ENCODE assay signal across 9 mouse cellular contexts in the genomic region with DNA sequence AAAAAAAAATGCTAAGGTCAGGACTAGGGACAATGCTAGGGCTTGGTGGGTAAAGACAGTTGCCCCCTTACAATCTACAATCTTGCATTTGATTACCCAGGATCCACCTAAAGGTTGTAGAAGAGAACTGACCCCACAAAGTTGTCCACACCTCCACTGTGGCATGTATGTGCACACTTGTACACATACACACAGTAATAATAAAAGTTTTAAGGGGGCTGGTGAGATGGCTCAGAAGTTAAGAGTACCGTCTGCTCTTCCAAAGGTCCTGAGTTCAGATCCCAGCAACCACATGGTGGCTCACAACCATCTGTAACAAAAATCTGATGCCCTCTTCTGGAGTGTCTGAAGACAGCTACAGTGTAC. TPM values are rescaled to one million over a fixed set of nuclear protein-coding genes. Genes with fewer than 3 reads are reported as not detected.
DNase-seq lines count a peak whose midpoint lies in the region; ATAC-seq and TF ChIP-seq lines count a peak whose summit lies in the region.
"Had no signal": no experiment of that assay in that cellular context is flagged by ENCODE, and none has a peak within 500 bp of the region (broad histone marks: within the 10 kb centered on the region; RNA-seq: fewer than 3 reads in every experiment).

No protein-coding gene starts in this region.

- H3K9ac ChIP-seq in intestine, embryonic 14.5 days (ENCODE audit: low read length), result no peak overlapping the region
- H3K9ac ChIP-seq in intestine, postnatal 0 days (ENCODE audit: low read depth, low read length), result no peak overlapping the region
- no peak overlapping the region for H3K9ac ChIP-seq in embryonic facial prominence, embryonic 14.5 days (ENCODE audit: low read depth, low read length)
- H3K9ac ChIP-seq in liver, postnatal 0 days (replicated peaks), result peak overlapping the region; percentile 80

- H3K4me3 ChIP-seq in intestine, embryonic 14.5 days (ENCODE audit: low read depth, low read length), result peak overlapping the region; percentile 71; the same call in 1 of the 2 replicates
- no peak overlapping the region for H3K4me3 ChIP-seq in intestine, postnatal 0 days (ENCODE audit: low read depth, low read length)
- H3K4me3 ChIP-seq in G1E (ENCODE audit: low read depth, low read length), result peak overlapping the region; percentile 100; the same call in 1 of the 2 replicates
- H3K4me3 ChIP-seq in embryonic facial prominence, embryonic 14.5 days (ENCODE audit: low read depth, low read length), result peak overlapping the region; percentile 82; the same call in 1 of the 2 replicates
- H3K4me3 ChIP-seq in liver, postnatal 0 days (ENCODE audit: low read depth, low read length), result peak overlapping the region; percentile 66

- DNase-seq in intestine, embryonic 14.5 days (ENCODE audit: low spot score), result no peak
- DNase-seq in G1E (ENCODE audit: low spot score), result no peak
- DNase-seq in embryonic facial prominence, embryonic 14.5 days (ENCODE audit: low spot score), result no peak
- DNase-seq in liver, postnatal 0 days, result no peak
- no peak for DNase-seq in right cerebral cortex, adult 2 months (ENCODE audit: low spot score in 2 of 2)
- no peak for DNase-seq in thymus, postnatal 25 days
- no peak for DNase-seq in right cerebral cortex, postnatal 10 days (ENCODE audit: low spot score in 2 of 2)

- H3K27me3 ChIP-seq in intestine, embryonic 14.5 days (replicated peaks; ENCODE audit: control insufficient read depth, insufficient read depth, low read length), result no peaks in the 10 kb centered on the region
- no peaks in the 10 kb centered on the region for H3K27me3 ChIP-seq in intestine, postnatal 0 days (replicated peaks; ENCODE audit: control insufficient read depth, insufficient read depth, low read length)
- H3K27me3 ChIP-seq in G1E (ENCODE audit: insufficient read depth, low read length), result no peaks in the 10 kb centered on the region
- H3K27me3 ChIP-seq in embryonic facial prominence, embryonic 14.5 days (replicated peaks; ENCODE audit: control insufficient read depth, insufficient read depth, low read length), result no peaks in the 10 kb centered on the region
- H3K27me3 ChIP-seq in liver, postnatal 0 days (ENCODE audit: insufficient read depth, low read length), result no peaks in the 10 kb centered on the region

- peaks cover 5% of the 10 kb centered on the region for H3K4me1 ChIP-seq in intestine, embryonic 14.5 days (replicated peaks; ENCODE audit: control insufficient read depth, insufficient read depth, low read length)
- 0 out of 2 replicates have a peak, but pooled peaks cover 3% of the 10 kb centered on the region for H3K4me1 ChIP-seq in intestine, postnatal 0 days (replicated peaks; ENCODE audit: control insufficient read depth, insufficient read depth, low read length)
- H3K4me1 ChIP-seq in G1E (ENCODE audit: insufficient read depth, low read depth, low read length), result peaks cover 9% of the 10 kb centered on the region
- peaks cover 11% of the 10 kb centered on the region; the same call in 1 of the 2 replicates for H3K4me1 ChIP-seq in embryonic facial prominence, embryonic 14.5 days (ENCODE audit: control insufficient read depth, insufficient read depth, low read length)
- H3K4me1 ChIP-seq in liver, postnatal 0 days (ENCODE audit: insufficient read depth), result peaks cover 24% of the 10 kb centered on the region

- ATAC-seq in intestine, embryonic 14.5 days (replicated peaks; ENCODE audit: low FRiP score, low TSS enrichment, low read depth), result no peak
- ATAC-seq in intestine, postnatal 0 days, result no peak
- no peak for ATAC-seq in G1E (ENCODE audit: extremely low read depth, insufficient number of reproducible peaks, low FRiP score, poor library complexity, severe bottlenecking)
- no peak for ATAC-seq in embryonic facial prominence, embryonic 14.5 days (ENCODE audit: low read depth)
- no peak for ATAC-seq in liver, postnatal 0 days

- no peak overlapping the region for H3K27ac ChIP-seq in intestine, embryonic 14.5 days (ENCODE audit: low read depth)
- no peak overlapping the region for H3K27ac ChIP-seq in intestine, postnatal 0 days (ENCODE audit: low read depth, low read length)
- no peak overlapping the region for H3K27ac ChIP-seq in embryonic facial prominence, embryonic 14.5 days (replicated peaks; ENCODE audit: low read depth, low read length)
- peak overlapping the region; percentile 98 for H3K27ac ChIP-seq in liver, postnatal 0 days (ENCODE audit: low read depth)

- H3K9me3 ChIP-seq in intestine, embryonic 14.5 days (ENCODE audit: control insufficient read depth, low read length), result no peaks in the 10 kb centered on the region
- H3K9me3 ChIP-seq in intestine, postnatal 0 days (ENCODE audit: control insufficient read depth), result no peaks in the 10 kb centered on the region
- H3K9me3 ChIP-seq in G1E (replicated peaks), result no peaks in the 10 kb centered on the region
- H3K9me3 ChIP-seq in embryonic facial prominence, embryonic 14.5 days (ENCODE audit: control insufficient read depth, low read length), result no peaks in the 10 kb centered on the region
- H3K9me3 ChIP-seq in liver, postnatal 0 days (ENCODE audit: low read length), result no peaks in the 10 kb centered on the region

- H3K36me3 ChIP-seq in intestine, embryonic 14.5 days (ENCODE audit: control insufficient read depth, insufficient read depth, low read length), result peaks cover 11% of the 10 kb centered on the region
- peaks cover 2% of the 10 kb centered on the region; the same call in 1 of the 2 replicates for H3K36me3 ChIP-seq in intestine, postnatal 0 days (ENCODE audit: control insufficient read depth, insufficient read depth)
- peaks cover 7% of the 10 kb centered on the region for H3K36me3 ChIP-seq in G1E (replicated peaks)
- H3K36me3 ChIP-seq in embryonic facial prominence, embryonic 14.5 days (ENCODE audit: control insufficient read depth, insufficient read depth, low read length), result peaks cover 12% of the 10 kb centered on the region
- H3K36me3 ChIP-seq in liver, postnatal 0 days (replicated peaks; ENCODE audit: insufficient read depth, low read length), result peaks cover 6% of the 10 kb centered on the region

- 91% methylated on average over 1 of the region's 1 CpGs for WGBS in intestine, embryonic 14.5 days
- 87% methylated on average over 1 of the region's 1 CpGs for WGBS in intestine, postnatal 0 days
- WGBS in embryonic facial prominence, embryonic 14.5 days, result 97% methylated on average over 1 of the region's 1 CpGs
- WGBS in liver, postnatal 0 days (ENCODE audit: insufficient replicate concordance), result 65% methylated on average over 1 of the region's 1 CpGs

- TF ChIP-seq CTCF in intestine, postnatal 0 days (IDR thresholded peaks at IDR 0.05; ENCODE audit: low read depth), result no peak
- no peak for TF ChIP-seq CTCF in G1E (IDR thresholded peaks at IDR 0.05; ENCODE audit: low read depth, low read length)
- TF ChIP-seq CTCF in liver, postnatal 0 days (IDR thresholded peaks at IDR 0.05; ENCODE audit: low read depth), result no peak

- no peak for TF ChIP-seq EP300 in liver, postnatal 0 days (IDR thresholded peaks at IDR 0.05; ENCODE audit: low read depth)

- H3K4me2 ChIP-seq in intestine, embryonic 14.5 days (ENCODE audit: low read length), result peak overlapping the region; percentile 66
- H3K4me2 ChIP-seq in intestine, postnatal 0 days (replicated peaks; ENCODE audit: low read depth), result no peak overlapping the region; the same call in 1 of the 2 replicates
- H3K4me2 ChIP-seq in embryonic facial prominence, embryonic 14.5 days (ENCODE audit: low read depth, low read length), result peak overlapping the region; percentile 83
- peak overlapping the region; percentile 78 for H3K4me2 ChIP-seq in liver, postnatal 0 days (ENCODE audit: low read depth, low read length)

RNA-seq across cellular contexts. Expression of gene Stt3a, which starts 1.6 kb away (rescaled TPM):
- polyA plus RNA-seq in intestine, embryonic 14.5 days (2014; fragmentation: Nextera tagmentation; extraction: Ambion mirVana), result 238 and 243 TPM in 2 replicates
- 166 and 179 TPM in 2 replicates for polyA plus RNA-seq in intestine, postnatal 0 days (2015; fragmentation: Nextera tagmentation; extraction: Ambion mirVana)
- total RNA-seq in G1E (2014; fragmentation: Nextera tagmentation) (463 and 533 TPM in 2 replicates), G1E (2017) (565 and 862 TPM in 2 replicates)
- polyA plus RNA-seq in G1E (2012), result 2.2 and 7.1 TPM in 2 replicates
- 249 and 264 TPM in 2 replicates for polyA plus RNA-seq in embryonic facial prominence, embryonic 14.5 days (2014; fragmentation: Nextera tagmentation; extraction: Ambion mirVana)
- 99.9 and 113 TPM in 2 replicates for polyA plus RNA-seq in liver, postnatal 0 days (2015; fragmentation: Nextera tagmentation; extraction: Ambion mirVana)

RNA-seq across cellular contexts. Expression of gene Ei24, which starts 28.2 kb away (rescaled TPM):
- 49.0 and 50.9 TPM in 2 replicates for polyA plus RNA-seq in intestine, embryonic 14.5 days (2014; fragmentation: Nextera tagmentation; extraction: Ambion mirVana)
- 60.8 and 61.6 TPM in 2 replicates for polyA plus RNA-seq in intestine, postnatal 0 days (2015; fragmentation: Nextera tagmentation; extraction: Ambion mirVana)
- total RNA-seq in G1E (2014; fragmentation: Nextera tagmentation), result 54.2 and 63.3 TPM in 2 replicates
- 44.6 and 47.3 TPM in 2 replicates for total RNA-seq in G1E (2017)
- 32.2 and 39.9 TPM in 2 replicates for polyA plus RNA-seq in G1E (2012)
- polyA plus RNA-seq in embryonic facial prominence, embryonic 14.5 days (2014; fragmentation: Nextera tagmentation; extraction: Ambion mirVana), result 51.5 and 60.7 TPM in 2 replicates
- 61.6 and 62.5 TPM in 2 replicates for polyA plus RNA-seq in liver, postnatal 0 days (2015; fragmentation: Nextera tagmentation; extraction: Ambion mirVana)

RNA-seq across cellular contexts. Expression of gene Chek1, which starts 42.2 kb away (rescaled TPM):
- 33.4 and 40.8 TPM in 2 replicates for polyA plus RNA-seq in intestine, embryonic 14.5 days (2014; fragmentation: Nextera tagmentation; extraction: Ambion mirVana)
- polyA plus RNA-seq in intestine, postnatal 0 days (2015; fragmentation: Nextera tagmentation; extraction: Ambion mirVana), result 6.6 and 7.1 TPM in 2 replicates
- total RNA-seq in G1E (2014; fragmentation: Nextera tagmentation) (45.7 and 74.2 TPM in 2 replicates), G1E (2017) (59.8 and 78.7 TPM in 2 replicates)
- 3.1 TPM in 2 replicates for polyA plus RNA-seq in G1E (2012)
- 29.8 and 33.0 TPM in 2 replicates for polyA plus RNA-seq in embryonic facial prominence, embryonic 14.5 days (2014; fragmentation: Nextera tagmentation; extraction: Ambion mirVana)
- 6.2 and 7.8 TPM in 2 replicates for polyA plus RNA-seq in liver, postnatal 0 days (2015; fragmentation: Nextera tagmentation; extraction: Ambion mirVana)

RNA-seq across cellular contexts. Expression of gene Fez1, which starts 52.6 kb away (rescaled TPM):
- polyA plus RNA-seq in intestine, embryonic 14.5 days (2014; fragmentation: Nextera tagmentation; extraction: Ambion mirVana), result 21.9 and 25.3 TPM in 2 replicates
- polyA plus RNA-seq in intestine, postnatal 0 days (2015; fragmentation: Nextera tagmentation; extraction: Ambion mirVana), result 9.6 and 10.3 TPM in 2 replicates
- total RNA-seq in G1E (2014; fragmentation: Nextera tagmentation), result not detected in 2 replicates
- total RNA-seq in G1E (2017), result 0.12 and 0.44 TPM in 2 replicates
- not detected in 2 replicates for polyA plus RNA-seq in G1E (2012)
- polyA plus RNA-seq in embryonic facial prominence, embryonic 14.5 days (2014; fragmentation: Nextera tagmentation; extraction: Ambion mirVana), result 47.7 and 54.8 TPM in 2 replicates
- 0.15 and 0.50 TPM in 2 replicates for polyA plus RNA-seq in liver, postnatal 0 days (2015; fragmentation: Nextera tagmentation; extraction: Ambion mirVana)
- total RNA-seq: monocyte, adult 5-6 weeks had no signal

Comparison
In these comparisons a context has a peak if more than half of its experiments do, and no peak if none do; other contexts are left out.
1. RNA of gene Stt3a, which starts 1.6 kb away (polyA plus RNA-seq): 249 to 264 TPM in embryonic facial prominence, embryonic 14.5 days, 238 to 243 TPM in intestine, embryonic 14.5 days, 166 to 179 TPM in intestine, postnatal 0 days and 99.9 to 113 TPM in liver, postnatal 0 days; 2.2 to 7.1 TPM in G1E; every median in the first group is over 10 times any median in the second.